Mouse (Mus musculus): ENCODE data around the gene Fam221a.

Fam221a gene
- long read RNA-seq, experiment 1, partial matches to known transcripts, result 0 of 3 reads
- long read RNA-seq, experiment 1, other reads (novel, unspliced or antisense), result 0 of 3 reads
- long read RNA-seq, experiment 2, partial matches to known transcripts, result 0 of 1 reads
- long read RNA-seq, experiment 2, other reads (novel, unspliced or antisense), result 0 of 1 reads

DNA sequence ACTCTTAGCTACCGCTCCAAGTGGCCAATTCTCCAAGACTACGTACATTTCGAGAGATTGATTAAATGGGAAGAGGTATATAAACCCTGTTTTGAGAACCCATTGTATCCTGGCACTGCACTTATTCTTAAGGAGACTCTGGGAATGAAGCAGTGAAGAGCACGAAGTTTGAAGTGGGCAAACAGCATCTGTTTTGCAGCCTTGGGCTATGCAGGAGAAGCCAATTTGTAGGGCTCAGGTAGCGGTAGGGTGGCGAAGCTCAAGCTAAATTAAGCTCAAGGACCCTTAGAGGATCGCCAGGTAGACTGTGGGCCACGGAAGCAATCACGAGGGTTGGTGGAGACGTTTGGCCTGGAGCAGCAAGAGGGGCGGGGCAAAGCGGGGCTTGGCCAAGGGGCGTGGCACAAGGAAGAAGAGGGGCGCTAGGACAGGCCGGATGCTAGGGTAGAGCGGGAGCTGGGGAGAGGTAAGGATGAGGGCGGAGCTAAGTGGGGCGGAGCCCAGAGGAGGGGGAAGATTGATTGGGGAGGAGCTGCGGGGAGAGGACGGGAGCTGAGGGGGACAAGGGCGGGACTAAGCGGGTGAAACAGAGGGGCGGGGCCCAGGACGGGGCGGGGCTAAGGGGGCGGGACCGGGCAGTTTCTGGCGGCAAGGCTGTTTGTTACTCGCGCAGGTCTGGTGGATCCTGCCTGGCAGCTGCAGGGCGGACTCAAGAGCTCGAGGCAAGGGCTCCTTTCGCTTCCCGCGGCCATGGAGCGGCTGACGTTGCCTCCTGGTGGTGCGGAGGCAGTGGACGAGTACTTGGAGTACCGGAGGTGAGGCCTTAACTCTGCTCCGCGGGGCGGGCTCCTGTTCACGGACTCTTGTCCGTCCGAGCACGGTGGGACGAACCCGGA lies at the start of gene Fam221a:
TSS of gene Fam221a (plus strand) at position 581 of the 896 bp plus-strand sequence.
- intact Hi-C loops (cut with DNase I), result loop anchor here (5.0 to 10.0 kb wide), 2 partner anchors 45 to 103 kb away; partner anchors contain the start of gene Tra2a

- intact Hi-C loops (cut with DNase I), result loop anchor here (2.0 kb wide), 1 partner anchor 56 kb away; no protein-coding TSS in a partner anchor
Observed at GRCm38 (mm10) chr6:49318966-49319594, 48.5 kb upstream of the Fam221a start, which contains the start of gene Ccdc126. Gene Ccdc126 (plus strand): TSS chr6:49319274.

- intact Hi-C loops (cut with DNase I), result loop anchor here (2.0 to 5.0 kb wide), 2 partner anchors 48 to 57 kb away; partner anchors contain the start of gene Fam221a
Observed at GRCm38 (mm10) chr6:49319595-49320315, 47.8 kb upstream of the Fam221a start.

DNA sequence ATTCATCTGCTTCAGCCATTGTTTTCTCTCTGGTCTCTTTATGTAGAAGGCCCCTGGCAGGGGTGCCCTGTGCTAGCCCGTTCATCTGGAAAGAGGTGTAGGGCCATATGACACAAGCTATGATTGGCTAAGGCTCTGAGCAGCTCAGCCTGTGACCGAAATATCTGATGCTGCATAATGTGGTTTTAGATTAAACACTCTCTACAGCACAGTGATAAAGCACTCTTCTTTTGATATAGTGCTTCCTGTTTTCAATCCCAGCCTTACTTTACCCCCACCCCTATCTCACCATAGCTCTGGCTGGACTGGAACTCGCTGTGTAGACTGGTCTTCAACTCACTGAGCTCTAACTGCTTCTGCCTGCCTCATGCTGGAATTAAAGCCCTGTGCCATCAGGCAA lies 46.2 kb upstream of the Fam221a start:
- intact Hi-C loops (cut with DNase I), result loop anchor here (5.0 kb wide), 1 partner anchor 46 kb away; the partner anchor contains the start of gene Fam221a

GRCm38 (mm10) chr6:49322056-49322455 lies 45.5 kb upstream of the Fam221a start:
- intact Hi-C loops (cut with DNase I), result loop anchor here (5.0 kb wide), 1 partner anchor 45 kb away; the partner anchor contains the start of gene Fam221a

GRCm38 (mm10) chr6:49322986-49323385 lies 44.6 kb upstream of the Fam221a start:
- intact Hi-C loops (cut with DNase I), result loop anchor here (5.0 kb wide), 1 partner anchor 44 kb away; the partner anchor contains the start of gene Fam221a

DNA sequence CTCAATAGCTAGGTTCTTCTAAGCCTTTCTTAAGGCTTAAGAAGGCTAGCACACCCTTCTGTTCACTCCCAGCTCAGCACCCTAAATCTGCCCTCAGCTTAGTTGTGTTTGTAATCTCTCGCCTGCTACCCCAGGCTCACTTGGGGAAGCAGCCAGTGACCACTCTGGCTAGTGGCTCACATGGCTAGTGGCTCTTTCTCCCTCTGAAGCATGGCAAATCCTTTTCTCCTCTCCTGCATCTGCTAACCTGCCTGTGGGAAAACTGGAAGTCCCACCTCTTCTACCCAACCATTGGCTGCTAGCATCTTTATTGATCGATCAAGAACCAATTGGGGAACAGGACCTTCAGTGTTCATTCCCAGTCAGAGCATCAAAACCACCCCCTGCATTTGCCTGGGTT lies 43.0 kb upstream of the Fam221a start:
- intact Hi-C loops (cut with DNase I), result loop anchor here (5.0 kb wide), 1 partner anchor 43 kb away; the partner anchor contains the start of gene Fam221a

DNA sequence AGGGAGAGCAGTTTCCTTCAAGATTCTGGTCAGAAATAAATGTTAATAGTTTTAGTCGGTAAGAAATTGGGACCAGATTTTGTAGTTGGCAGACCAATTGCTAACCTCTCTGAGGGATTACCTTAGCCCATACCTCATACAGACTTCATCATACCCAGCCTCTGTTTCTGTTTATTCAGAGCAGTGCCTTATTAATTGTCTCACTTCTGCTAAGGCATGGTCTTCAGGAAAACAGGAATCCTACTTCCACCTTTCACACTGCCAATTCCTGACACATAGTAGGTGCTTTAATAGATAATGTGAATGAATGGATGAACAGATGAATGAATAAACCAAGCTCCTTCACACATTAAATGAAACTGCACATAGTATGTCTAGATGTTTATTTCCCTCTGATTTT lies 42.2 kb upstream of the Fam221a start:
- intact Hi-C loops (cut with DNase I), result no loop called here

DNA sequence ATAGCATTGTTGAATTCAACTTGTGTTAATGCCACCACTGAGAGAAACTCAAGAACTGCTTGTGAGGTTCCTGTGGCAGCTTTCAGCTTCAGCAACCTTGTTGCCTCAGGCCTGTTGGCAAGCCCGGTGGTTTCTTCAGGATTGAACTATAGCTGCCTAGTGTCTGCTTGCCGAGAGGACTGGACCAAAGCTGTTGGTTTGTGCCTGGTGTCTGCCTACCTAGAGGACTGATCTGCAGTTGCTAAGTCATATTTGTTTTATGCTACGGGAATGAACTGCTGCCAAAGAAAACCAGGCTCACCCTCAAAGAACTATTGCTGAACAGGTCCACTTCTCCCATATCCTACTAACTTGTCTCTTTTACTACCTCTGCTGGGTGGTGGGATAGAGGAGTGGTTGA lies 40.7 kb upstream of the Fam221a start:
- intact Hi-C loops (cut with DNase I), result no loop called here

GRCm38 (mm10) chr6:49331369-49332059 lies 36.0 kb upstream of the Fam221a start:
- intact Hi-C loops (cut with DNase I), result no loop called here

DNA sequence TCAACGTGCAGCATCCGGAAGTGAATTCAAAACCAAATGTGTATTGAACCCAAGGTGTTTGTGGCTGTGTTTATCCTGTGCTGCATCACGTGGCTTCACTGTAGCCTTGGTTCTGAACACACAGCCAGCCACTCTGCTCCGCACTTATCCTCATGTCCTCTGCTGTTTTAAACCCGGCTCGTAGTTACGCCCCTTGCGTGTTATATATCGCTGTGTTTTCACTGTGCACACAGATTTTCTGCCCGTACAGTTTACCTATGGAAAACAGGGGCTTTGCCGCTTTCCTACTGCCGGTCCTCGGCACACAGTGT lies 35.5 kb upstream of the Fam221a start:
- intact Hi-C loops (cut with DNase I), result no loop called here

DNA sequence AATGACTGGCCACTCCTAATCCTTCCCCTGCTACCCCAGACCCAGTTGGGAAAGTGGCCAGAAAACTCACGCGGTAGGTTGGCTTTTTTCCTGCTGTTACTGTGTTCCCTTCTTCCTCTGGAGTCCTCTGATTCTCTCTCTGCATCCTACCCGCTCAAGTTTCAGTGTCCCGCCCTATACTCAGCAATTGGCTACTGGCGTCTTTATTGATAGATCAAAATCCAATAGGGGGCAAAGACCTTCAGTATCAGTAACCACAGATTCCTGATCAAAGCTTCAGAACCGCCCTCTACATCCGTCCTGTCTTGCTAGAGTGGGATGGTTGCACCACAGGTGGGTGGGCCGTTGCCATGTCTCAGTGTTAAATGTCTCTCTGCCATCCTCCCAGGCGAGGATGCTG lies 29.0 kb upstream of the Fam221a start:
- intact Hi-C loops (cut with DNase I), result no loop called here

GRCm38 (mm10) chr6:49339145-49339544 lies 28.4 kb upstream of the Fam221a start:
- intact Hi-C loops (cut with DNase I), result no loop called here

DNA sequence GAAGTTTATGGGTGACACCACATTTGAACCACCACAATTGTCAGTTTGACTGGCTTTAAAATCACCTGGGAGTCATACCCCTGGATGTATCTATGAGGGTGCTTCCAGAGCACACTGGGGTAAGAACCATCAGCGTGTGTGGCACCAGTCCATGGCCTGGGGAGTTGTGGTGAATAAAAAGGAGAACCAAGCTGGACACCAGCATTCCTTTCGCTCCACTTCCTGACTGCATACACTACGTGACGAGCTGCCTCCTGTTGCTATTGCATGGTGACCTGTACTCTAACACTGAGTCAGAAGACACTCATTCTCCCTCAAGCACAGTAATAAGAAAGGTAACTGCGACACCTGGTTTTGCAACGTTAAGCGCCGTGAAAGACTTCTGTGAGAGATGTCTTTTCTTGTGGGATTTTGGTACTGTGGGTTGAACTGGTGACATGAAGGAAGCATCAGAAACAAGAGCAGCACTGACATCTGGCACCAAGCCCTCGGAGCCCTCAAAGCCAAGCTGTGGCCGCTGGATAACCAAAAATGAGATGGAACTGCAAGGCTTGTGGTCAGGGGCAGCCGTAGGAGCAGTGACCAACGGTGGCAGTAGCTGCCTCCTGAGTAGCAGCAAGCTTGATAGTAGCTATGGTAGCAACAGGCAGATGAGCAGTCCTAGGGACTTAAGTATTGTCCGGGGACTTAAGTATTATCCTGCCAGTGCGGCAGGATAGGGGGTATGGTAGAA lies 23.6 kb upstream of the Fam221a start:
- intact Hi-C loops (cut with DNase I), result no loop called here

GRCm38 (mm10) chr6:49349826-49350225 lies 17.7 kb upstream of the Fam221a start:
- intact Hi-C loops (cut with DNase I), result no loop called here

- intact Hi-C loops (cut with DNase I), result no loop called here
Observed at GRCm38 (mm10) chr6:49354613-49355012, 12.9 kb upstream of the Fam221a start.

DNA sequence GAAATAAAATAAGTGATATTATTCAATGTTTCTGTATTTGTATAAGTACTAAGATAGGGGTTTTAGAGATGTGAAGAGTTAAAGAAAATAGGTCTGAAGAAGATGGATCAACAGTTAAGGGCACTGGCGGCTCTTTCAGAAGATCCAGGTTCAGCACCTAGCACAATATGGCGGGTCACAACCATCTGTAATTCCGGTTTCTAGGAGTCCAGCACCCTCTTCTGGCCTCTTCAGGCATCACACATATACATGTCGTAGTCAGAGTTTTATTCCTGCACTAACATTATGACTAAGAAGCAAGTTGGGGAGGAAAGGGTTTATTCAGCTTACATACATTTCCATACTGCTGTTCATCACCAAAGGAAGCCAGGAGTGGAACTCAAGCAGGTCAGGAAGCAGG lies 12.4 kb upstream of the Fam221a start:
- intact Hi-C loops (cut with DNase I), result no loop called here

DNA sequence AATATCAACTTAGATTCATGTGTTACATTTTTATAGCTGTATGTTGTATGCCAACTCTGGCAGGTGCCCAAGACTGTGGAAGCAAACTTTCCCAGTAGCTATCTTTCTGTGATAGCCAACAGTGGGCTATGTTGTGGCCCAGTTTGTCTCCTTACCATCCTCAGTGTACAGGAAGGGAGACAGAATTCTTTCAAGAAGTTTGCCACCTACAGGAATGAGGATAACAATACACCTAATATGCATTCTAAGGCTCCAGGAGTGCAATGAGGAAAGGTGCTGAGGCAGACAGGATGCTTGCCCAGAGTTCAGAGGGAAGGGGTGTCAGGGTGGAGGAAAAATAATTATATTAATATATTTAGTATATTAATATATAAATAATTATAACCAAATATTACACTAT lies 7.1 kb upstream of the Fam221a start:
- intact Hi-C loops (cut with DNase I), result loop anchor here (10.0 kb wide), 1 partner anchor 96 kb away; the partner anchor contains the start of gene Tra2a

DNA sequence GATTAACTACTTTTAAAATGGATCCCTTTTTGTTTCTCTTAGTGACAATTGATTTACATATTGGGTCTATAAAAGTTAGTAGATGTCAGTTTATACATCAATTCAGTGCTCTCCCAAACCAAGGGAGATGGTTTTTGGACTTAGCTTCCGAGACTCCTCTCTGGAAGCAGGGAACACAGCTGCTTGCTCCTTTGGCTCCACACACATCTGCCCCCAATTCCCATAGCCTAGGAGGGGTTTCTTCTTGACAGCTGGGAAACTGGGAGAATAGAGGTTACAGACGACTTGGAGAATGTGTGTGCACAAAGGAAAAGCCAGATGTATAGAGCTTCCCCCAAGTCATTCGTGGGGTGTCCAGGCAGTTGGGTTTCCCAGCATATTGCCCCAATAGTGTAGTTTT lies 673 bp downstream of the Fam221a start:
- intact Hi-C loops (cut with DNase I), result loop anchor here (5.0 to 10.0 kb wide), 2 partner anchors 46 to 103 kb away; partner anchors contain the start of gene Tra2a

DNA sequence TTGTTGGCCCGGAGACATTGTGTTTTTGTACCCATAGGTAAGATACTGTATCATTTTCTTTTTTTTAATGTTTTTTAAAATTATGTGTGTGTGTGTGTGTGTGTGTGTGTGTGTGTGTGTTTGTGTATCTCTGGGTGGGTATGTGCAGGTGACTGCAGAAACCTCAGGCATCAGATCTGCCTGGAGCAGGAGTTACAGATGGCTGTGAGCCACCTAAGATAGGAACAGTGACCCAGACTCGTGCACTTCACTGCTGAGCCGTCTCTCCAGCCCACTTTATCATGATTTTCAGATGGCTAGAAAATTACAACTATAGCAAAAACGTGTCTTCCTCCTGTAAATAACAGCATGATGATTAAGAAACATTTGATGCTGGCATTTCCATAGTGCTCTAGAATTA lies 5.2 kb downstream of the Fam221a start:
- intact Hi-C loops (cut with DNase I), result no loop called here
